Mouse (Mus musculus) small intestine, adult 2 months (tissue): ENCODE measurements around the gene Prom2. TPM values are rescaled to one million over a fixed set of nuclear protein-coding genes. Genes with fewer than 3 reads are reported as not detected.
A peak's percentile ranks its signal among the peaks of the same experiment; 100 is the strongest.

ENCODE experiments used
- H3K27ac ChIP-seq: fragments of 200-500 bp; 2 replicates; pipeline ENCODE4 v1.5.1; 2012; ENCODE audit warnings: low read depth, low read length, control low read depth, inconsistent platforms; ENCODE audit not compliant: insufficient read depth
- H3K27me3 ChIP-seq: fragments of 200-500 bp; 2 replicates; pipeline ENCODE4 v1.6.1; 2012; ENCODE audit warnings: mild to moderate bottlenecking, moderate library complexity, low read length, inconsistent platforms; ENCODE audit not compliant: control insufficient read depth, insufficient read depth
- H3K36me3 ChIP-seq: fragments of 200-500 bp; 2 replicates; pipeline ENCODE4 v1.6.1; 2012; ENCODE audit warnings: mild to moderate bottlenecking, low read length, control low read depth, inconsistent platforms; ENCODE audit not compliant: control insufficient read depth, insufficient read depth
- H3K4me1 ChIP-seq: fragments of 200-500 bp; 2 replicates; pipeline ENCODE4 v1.6.1; 2012; ENCODE audit warnings: low read length, inconsistent platforms, mixed read lengths; ENCODE audit not compliant: control insufficient read depth, insufficient read depth, insufficient read length
- H3K4me3 ChIP-seq: fragments of 200-500 bp; 2 replicates; pipeline ENCODE4 v1.5.1; 2012; ENCODE audit warnings: low read depth, mild to moderate bottlenecking, control low read depth, inconsistent platforms, low read length, moderate library complexity
- CTCF ChIP-seq: fragments of 200-500 bp; IDR thresholded peaks from 2 replicates; pipeline ENCODE4 v1.5.1; 2012; ENCODE audit warnings: low read depth, mild to moderate bottlenecking, control low read depth, inconsistent platforms, low read length, moderate library complexity, mixed read lengths; ENCODE audit not compliant: insufficient replicate concordance, insufficient read length; ENCODE audit errors: extremely low read depth
- POLR2A ChIP-seq: fragments of 200-500 bp; IDR thresholded peaks from 2 replicates; pipeline ENCODE4 v1.6.1; 2012; ENCODE audit warnings: low read depth, mild to moderate bottlenecking, control low read depth, inconsistent platforms, low read length, moderate library complexity
- WGBS: fragments of 180-500 bp; shearing (Covaris S2); methylation state at CpG from one replicate; pipeline ENCODE4 v1.1.7; 2018; 5-methylcytosine and 5-hydroxymethylcytosine counted together
- polyA plus RNA-seq: library from polyadenylated mRNA; depleted of rRNA; stranded (reverse); fragments of >200 nt; gene quantifications from 2 replicates; pipeline ENCODE4 v1.2.3, GENCODE M21; 2012; rRNA removed

Gene Prom2
- polyA plus RNA-seq, 1 experiment: 0.71 TPM

DNA sequence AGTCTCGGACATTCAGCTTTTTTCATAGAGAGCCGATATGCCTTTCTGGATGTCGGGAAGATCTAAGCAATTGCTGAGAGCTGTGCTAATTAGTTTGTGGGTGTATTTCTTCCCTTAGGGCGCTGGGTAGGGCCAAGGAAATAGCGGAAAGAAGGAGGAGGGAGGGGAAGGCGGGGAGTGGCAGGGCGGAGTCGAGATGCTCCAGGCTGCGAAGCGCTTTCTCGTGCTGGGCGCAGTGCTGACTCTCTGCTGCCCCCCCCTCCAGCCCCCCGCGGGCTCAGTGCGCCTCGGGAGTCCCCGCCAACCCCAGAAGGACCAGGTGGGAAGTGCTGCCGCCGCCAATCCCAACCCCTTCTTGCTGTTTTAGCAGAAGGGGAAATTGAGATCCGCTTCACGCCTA, 58.3 kb downstream of the Prom2 start:
- Histone ChIP-seq H3K4me3 (peak overlapping the region; percentile 58), H3K27ac (peak overlapping the region; percentile 26; the same call in 1 of the 2 replicates), H3K27me3 (peaks cover 22% of the 10 kb centered on the region), H3K4me1 (peaks cover 4% of the 10 kb centered on the region), H3K36me3 (no peaks in the 10 kb centered on the region)
- TF ChIP-seq POLR2A: no peak
- no peak for TF ChIP-seq CTCF
- WGBS: 2% methylated on average over 21 of the region's 21 CpGs

DNA sequence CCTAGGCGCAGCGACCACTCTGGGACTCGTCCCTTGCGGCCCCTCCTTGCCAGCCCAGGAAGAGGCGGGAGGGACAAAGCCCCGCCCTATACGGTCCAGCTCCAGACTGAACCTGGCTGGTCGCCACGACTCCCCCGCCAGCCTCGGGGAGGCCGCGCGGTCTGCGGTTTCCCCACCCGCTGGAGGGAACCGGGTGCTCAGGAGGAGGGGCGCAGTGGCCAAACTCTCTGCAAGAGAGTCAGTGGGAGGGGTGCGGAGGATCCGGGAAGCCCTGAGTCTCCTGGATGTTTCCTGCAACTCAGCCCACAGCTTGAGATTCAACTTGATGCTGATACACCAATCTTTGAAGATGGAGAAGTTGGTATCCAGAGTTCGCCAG, 58.7 kb downstream of the Prom2 start:
- TF ChIP-seq POLR2A: no peak
- TF ChIP-seq CTCF: no peak
- Histone ChIP-seq H3K27ac (peak overlapping the region; percentile 26; the same call in 1 of the 2 replicates), H3K4me3 (peak overlapping the region; percentile 58), H3K4me1 (peaks cover 4% of the 10 kb centered on the region), H3K36me3 (no peaks in the 10 kb centered on the region), H3K27me3 (peaks cover 22% of the 10 kb centered on the region)
- WGBS: under 1% methylated on average over 21 of the region's 21 CpGs

DNA sequence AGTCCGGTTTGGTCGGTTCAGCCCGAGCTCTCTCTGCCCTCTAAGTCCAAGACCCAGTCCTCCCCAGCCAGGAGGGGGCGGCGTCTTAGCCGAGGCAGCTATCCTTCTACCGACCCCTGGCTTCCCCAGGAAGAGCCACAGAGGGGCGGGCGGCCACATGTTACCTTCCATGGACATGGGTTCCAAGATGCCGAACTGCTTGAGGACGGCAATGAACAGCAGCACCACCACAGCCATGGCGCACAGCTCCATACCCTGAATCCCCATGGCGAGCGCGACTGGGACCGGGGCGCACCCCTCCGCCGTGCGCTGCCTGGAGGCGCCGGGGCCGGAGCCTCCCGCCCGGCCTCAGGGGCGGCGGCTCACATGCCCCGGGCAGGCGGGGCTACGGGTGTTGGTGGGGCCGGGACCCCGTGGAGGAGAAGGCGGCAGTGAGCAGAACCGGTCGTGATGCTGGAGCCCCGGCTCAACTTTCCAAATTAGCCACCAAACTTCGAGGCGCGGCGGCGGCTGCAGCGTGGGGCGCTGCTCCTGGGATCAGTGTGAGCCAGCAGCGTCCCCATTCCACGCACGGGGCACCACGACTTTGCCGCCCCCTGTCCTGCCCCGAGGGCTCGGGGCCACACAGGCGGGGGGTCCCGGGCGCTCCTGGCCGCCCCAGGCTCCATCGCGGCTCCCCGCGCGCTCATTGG, 59.3 kb downstream of the Prom2 start:
- no peak for TF ChIP-seq CTCF
- TF ChIP-seq POLR2A: no peak
- Histone ChIP-seq H3K4me1 (peaks cover 4% of the 10 kb centered on the region), H3K27me3 (peaks cover 22% of the 10 kb centered on the region), H3K27ac (no peak overlapping the region), H3K4me3 (peak overlapping the region; percentile 58), H3K36me3 (no peaks in the 10 kb centered on the region)
- 3% methylated on average over 59 of the region's 59 CpGs for WGBS

DNA sequence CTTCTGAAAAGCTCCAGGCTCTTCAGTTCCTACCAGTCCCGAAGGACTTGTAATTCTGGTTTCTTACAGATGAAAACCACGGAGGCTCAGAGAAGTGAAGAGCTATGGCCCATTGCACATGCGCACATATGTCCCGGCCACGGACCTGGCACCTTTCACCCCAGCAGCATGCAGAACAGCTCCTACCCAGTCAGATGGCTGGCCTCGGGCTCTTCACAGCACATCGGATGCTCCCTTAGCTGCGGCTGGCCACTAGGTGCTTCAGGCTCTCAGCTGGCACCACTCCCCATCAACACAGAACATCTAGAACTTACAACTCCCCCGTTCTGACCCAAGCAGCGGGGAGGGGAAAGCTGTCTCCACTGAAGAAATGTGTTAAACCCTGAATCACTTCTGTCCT, 61.5 kb downstream of the Prom2 start:
- H3K27me3 ChIP-seq: peaks cover 22% of the 10 kb centered on the region

DNA sequence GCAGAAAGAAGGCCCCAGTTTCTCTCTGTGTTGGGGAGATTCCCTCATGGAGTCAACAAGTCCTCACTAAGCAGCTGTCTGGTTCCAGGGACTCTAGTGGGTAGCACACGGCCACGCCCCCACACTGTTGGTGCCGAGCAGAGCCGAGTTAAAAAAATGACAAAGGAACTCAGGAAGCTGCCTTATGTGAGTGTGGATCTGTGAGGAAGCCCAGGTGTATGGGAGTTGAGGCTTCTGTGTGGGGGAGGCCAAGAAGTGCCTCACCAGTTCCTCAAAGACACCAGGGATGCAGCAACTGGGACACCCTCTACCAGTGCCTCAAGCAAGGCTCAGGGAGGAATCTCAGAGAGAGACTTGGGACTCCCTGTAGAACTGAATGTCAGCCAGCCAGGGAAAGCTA, 62.1 kb downstream of the Prom2 start:
- no peak overlapping the region for H3K4me3 ChIP-seq
- H3K27ac ChIP-seq: no peak overlapping the region
- 69% methylated on average over 4 of the region's 4 CpGs for WGBS
- peaks cover 22% of the 10 kb centered on the region for H3K27me3 ChIP-seq
- peaks cover 2% of the 10 kb centered on the region; the same call in 1 of the 2 replicates for H3K4me1 ChIP-seq
- no peaks in the 10 kb centered on the region for H3K36me3 ChIP-seq
- TF ChIP-seq CTCF (no peak), POLR2A (no peak)

More for the DNA sequence above, 61.5 kb downstream of the Prom2 start:
- no peaks in the 10 kb centered on the region for H3K36me3 ChIP-seq
- peaks cover 4% of the 10 kb centered on the region for H3K4me1 ChIP-seq
- no peak overlapping the region for H3K4me3 ChIP-seq
- TF ChIP-seq POLR2A (no peak), CTCF (no peak)
- WGBS: 62% methylated on average over 10 of the region's 10 CpGs
- H3K27ac ChIP-seq: no peak overlapping the region

Other genes starting within 250 kb of the Prom2 start
- gene Dusp2, start 205.3 kb downstream of the Prom2 start, polyA plus RNA-seq: 5.2 and 10.2 TPM in 2 replicates
- not detected in 2 replicates for gene Astl, start 202.8 kb downstream of the Prom2 start, polyA plus RNA-seq
- 0.48 and 0.53 TPM in 2 replicates for gene Adra2b, start 178.3 kb downstream of the Prom2 start, polyA plus RNA-seq
- 0.05 TPM in 1 of 2 replicates, not detected in the other for gene Gpat2, start 116.3 kb downstream of the Prom2 start, polyA plus RNA-seq
- gene Fahd2a, start 96.9 kb downstream of the Prom2 start, polyA plus RNA-seq: 3.6 and 8.2 TPM in 2 replicates
- 0.81 and 2.4 TPM in 2 replicates for gene Kcnip3, start 19.4 kb downstream of the Prom2 start, polyA plus RNA-seq
- 0.62 and 0.66 TPM in 2 replicates for gene Zfp661, start 45.6 kb upstream of the Prom2 start, polyA plus RNA-seq
- 28.1 and 31.2 TPM in 2 replicates for gene Mrps5, start 45.8 kb upstream of the Prom2 start, polyA plus RNA-seq
- 0.37 and 17.1 TPM in 2 replicates for gene Mal, start 115.2 kb upstream of the Prom2 start, polyA plus RNA-seq
- gene Mall, start 188.5 kb upstream of the Prom2 start, polyA plus RNA-seq: 231 and 503 TPM in 2 replicates
- gene Nphp1, start 247.4 kb upstream of the Prom2 start, polyA plus RNA-seq: 1.1 and 1.3 TPM in 2 replicates